Mouse (Mus musculus): ENCODE results near the gene Apol7a.
A peak's percentile ranks its signal among the peaks of the same experiment; 100 is the strongest.

- TF ChIP-seq POLR2A (IDR thresholded peaks at IDR 0.05; ENCODE audit: low read depth, low read length), result no peak
- peak; percentile 84 for TF ChIP-seq CTCF (IDR thresholded peaks at IDR 0.05; ENCODE audit: extremely low read depth, insufficient read length, insufficient replicate concordance, low read depth, low read length)
These were observed 55.3 kb downstream of the Apol7a start for GRCm38 (mm10) chr15:77343527-77344091.

All from small intestine, adult 2 months (tissue).